Mouse (Mus musculus) neural tube, embryonic 12.5 days (tissue): ENCODE measurements at regions not wholly inside any gene's neighbourhood (a gene's known extent, or its start where the extent isn't known, plus 50 kb on each side); places are given as distances from the start of the nearest gene placed in this dataset.

Experiments
- ATAC-seq: fragments of 200-750 bp; cut with Nextera tagmentation; 2 replicates; pipeline ENCODE4 v1.8.0; 2017; ENCODE audit warnings: low read depth, mild to moderate bottlenecking, moderate TSS enrichment, moderate library complexity; ENCODE audit not compliant: low FRiP score
- H3K27ac ChIP-seq: fragments of 300-500 bp; sonication (generic); 2 replicates; pipeline ENCODE4 v1.5.1; 2016
- H3K27me3 ChIP-seq: fragments of 300-500 bp; sonication (generic); replicated peaks from 2 replicates; pipeline ENCODE4 v1.6.1; 2016; ENCODE audit warnings: mild to moderate bottlenecking
- H3K36me3 ChIP-seq: fragments of 300-500 bp; sonication (generic); 2 replicates; pipeline ENCODE4 v1.6.1; 2016; ENCODE audit warnings: mild to moderate bottlenecking
- H3K4me1 ChIP-seq: fragments of 300-500 bp; sonication (generic); 2 replicates; pipeline ENCODE4 v1.6.1; 2016
- H3K4me2 ChIP-seq: fragments of 300-500 bp; sonication (generic); replicated peaks from 2 replicates; pipeline ENCODE4 v1.6.1; 2016; ENCODE audit warnings: mild to moderate bottlenecking
- H3K4me3 ChIP-seq: fragments of 300-500 bp; sonication (generic); 2 replicates; pipeline ENCODE4 v1.5.1; 2016
- H3K9ac ChIP-seq: fragments of 300-500 bp; sonication (generic); 2 replicates; pipeline ENCODE4 v1.6.1; 2016; ENCODE audit warnings: mild to moderate bottlenecking
- H3K9me3 ChIP-seq: fragments of 300-500 bp; sonication (generic); 2 replicates; pipeline ENCODE4 v1.6.1; 2016; ENCODE audit warnings: mild to moderate bottlenecking
- WGBS: fragments of 180-500 bp; shearing (Covaris S2); methylation state at CpG from one replicate; pipeline ENCODE4 v1.1.7; 2016; 5-methylcytosine and 5-hydroxymethylcytosine counted together

- Histone ChIP-seq H3K4me1 (peaks cover 48% of the 10 kb centered on the region), H3K9me3 (no peaks in the 10 kb centered on the region), H3K9ac (no peak overlapping the region), H3K27ac (peak overlapping the region; percentile 38; the same call in 1 of the 2 replicates), H3K4me2 (peak overlapping the region; percentile 14; the same call in 1 of the 2 replicates), H3K36me3 (no peaks in the 10 kb centered on the region), H3K27me3 (no peaks in the 10 kb centered on the region), H3K4me3 (no peak overlapping the region)
- 61% methylated on average over 10 of the region's 10 CpGs for WGBS
- ATAC-seq, result peak; percentile 55; the same call in 1 of the 2 replicates
Observed at GRCm38 (mm10) chr11:113107966-113108699, 326.1 kb downstream of the Sox9 start.

- Histone ChIP-seq H3K4me1 (peaks cover 38% of the 10 kb centered on the region), H3K4me2 (no peak overlapping the region), H3K27me3 (no peaks in the 10 kb centered on the region), H3K9me3 (no peaks in the 10 kb centered on the region), H3K9ac (no peak overlapping the region), H3K27ac (no peak overlapping the region), H3K36me3 (no peaks in the 10 kb centered on the region), H3K4me3 (no peak overlapping the region)
- no peak for ATAC-seq
- WGBS, result 94% methylated on average over 4 of the region's 4 CpGs
Observed at GRCm38 (mm10) chr11:113109096-113109495, 327.1 kb downstream of the Sox9 start.

GRCm38 (mm10) chr11:113113220-113113817 lies 331.3 kb downstream of the Sox9 start:
- no peak for ATAC-seq
- peaks cover 9% of the 10 kb centered on the region for H3K4me1 ChIP-seq
- H3K36me3 ChIP-seq, result 0 out of 2 replicates have a peak, but pooled peaks cover 3% of the 10 kb centered on the region
- H3K9ac ChIP-seq, result no peak overlapping the region
- H3K4me2 ChIP-seq, result no peak overlapping the region
- H3K27ac ChIP-seq, result no peak overlapping the region
- H3K27me3 ChIP-seq, result no peaks in the 10 kb centered on the region
- no peaks in the 10 kb centered on the region for H3K9me3 ChIP-seq
- no peak overlapping the region for H3K4me3 ChIP-seq
- 86% methylated on average over 6 of the region's 6 CpGs for WGBS

GRCm38 (mm10) chr11:113117179-113117898 lies 335.3 kb downstream of the Sox9 start:
- peaks cover 23% of the 10 kb centered on the region for H3K4me1 ChIP-seq
- no peak for ATAC-seq
- H3K4me3 ChIP-seq, result no peak overlapping the region
- WGBS, result 92% methylated on average over 9 of the region's 9 CpGs
- no peaks in the 10 kb centered on the region for H3K9me3 ChIP-seq
- H3K36me3 ChIP-seq, result 0 out of 2 replicates have a peak, but pooled peaks cover 3% of the 10 kb centered on the region
- no peaks in the 10 kb centered on the region for H3K27me3 ChIP-seq
- no peak overlapping the region for H3K4me2 ChIP-seq
- no peak overlapping the region for H3K27ac ChIP-seq
- H3K9ac ChIP-seq, result no peak overlapping the region

GRCm38 (mm10) chr11:113120570-113120969 lies 338.5 kb downstream of the Sox9 start:
- H3K27ac ChIP-seq, result no peak overlapping the region
- no peak overlapping the region for H3K9ac ChIP-seq
- H3K27me3 ChIP-seq, result no peaks in the 10 kb centered on the region
- 0 out of 2 replicates have a peak overlapping the region, but pooled peaks have one; percentile 24 for H3K4me2 ChIP-seq
- H3K36me3 ChIP-seq, result 0 out of 2 replicates have a peak, but pooled peaks cover 3% of the 10 kb centered on the region
- ATAC-seq, result no peak
- no peaks in the 10 kb centered on the region for H3K9me3 ChIP-seq
- no peak overlapping the region for H3K4me3 ChIP-seq
- H3K4me1 ChIP-seq, result peaks cover 32% of the 10 kb centered on the region
- 26% methylated on average over 6 of the region's 6 CpGs for WGBS

GRCm38 (mm10) chr11:113121307-113121706 lies 339.3 kb downstream of the Sox9 start:
- Histone ChIP-seq H3K36me3 (0 out of 2 replicates have a peak, but pooled peaks cover 3% of the 10 kb centered on the region), H3K4me2 (peak overlapping the region; percentile 24), H3K9ac (no peak overlapping the region), H3K4me1 (peaks cover 32% of the 10 kb centered on the region), H3K4me3 (no peak overlapping the region), H3K27me3 (no peaks in the 10 kb centered on the region), H3K9me3 (no peaks in the 10 kb centered on the region), H3K27ac (no peak overlapping the region)
- ATAC-seq, result no peak
- 37% methylated on average over 12 of the region's 12 CpGs for WGBS

GRCm38 (mm10) chr11:113122137-113122536 lies 340.1 kb downstream of the Sox9 start:
- no peaks in the 10 kb centered on the region for H3K9me3 ChIP-seq
- H3K4me3 ChIP-seq, result no peak overlapping the region
- H3K4me1 ChIP-seq, result peaks cover 32% of the 10 kb centered on the region
- H3K27ac ChIP-seq, result no peak overlapping the region
- WGBS, result 70% methylated on average over 9 of the region's 9 CpGs
- no peak for ATAC-seq
- H3K36me3 ChIP-seq, result 0 out of 2 replicates have a peak, but pooled peaks cover 3% of the 10 kb centered on the region
- no peaks in the 10 kb centered on the region for H3K27me3 ChIP-seq
- no peak overlapping the region for H3K4me2 ChIP-seq
- no peak overlapping the region for H3K9ac ChIP-seq

GRCm38 (mm10) chr11:113122964-113123363 lies 340.9 kb downstream of the Sox9 start:
- H3K9me3 ChIP-seq, result no peaks in the 10 kb centered on the region
- H3K27ac ChIP-seq, result no peak overlapping the region
- H3K4me3 ChIP-seq, result no peak overlapping the region
- H3K27me3 ChIP-seq, result no peaks in the 10 kb centered on the region
- peaks cover 32% of the 10 kb centered on the region for H3K4me1 ChIP-seq
- H3K36me3 ChIP-seq, result 0 out of 2 replicates have a peak, but pooled peaks cover 3% of the 10 kb centered on the region
- WGBS, result 62% methylated on average over 2 of the region's 2 CpGs
- no peak overlapping the region for H3K4me2 ChIP-seq
- no peak for ATAC-seq
- H3K9ac ChIP-seq, result no peak overlapping the region

- Histone ChIP-seq H3K27ac (no peak overlapping the region), H3K9ac (no peak overlapping the region), H3K36me3 (peaks cover 11% of the 10 kb centered on the region; the same call in 1 of the 2 replicates), H3K27me3 (no peaks in the 10 kb centered on the region), H3K9me3 (no peaks in the 10 kb centered on the region), H3K4me1 (peaks cover 23% of the 10 kb centered on the region), H3K4me3 (no peak overlapping the region), H3K4me2 (no peak overlapping the region)
- ATAC-seq, result no peak
- 75% methylated on average over 7 of the region's 7 CpGs for WGBS
Observed at GRCm38 (mm10) chr11:113125832-113126231, 343.8 kb downstream of the Sox9 start.

- H3K9ac ChIP-seq, result no peak overlapping the region
- H3K9me3 ChIP-seq, result no peaks in the 10 kb centered on the region
- WGBS, result 95% methylated on average over 5 of the region's 5 CpGs
- H3K4me1 ChIP-seq, result peaks cover 7% of the 10 kb centered on the region; the same call in 1 of the 2 replicates
- H3K27ac ChIP-seq, result no peak overlapping the region
- peaks cover 15% of the 10 kb centered on the region; the same call in 1 of the 2 replicates for H3K36me3 ChIP-seq
- H3K4me2 ChIP-seq, result no peak overlapping the region
- H3K4me3 ChIP-seq, result no peak overlapping the region
- no peaks in the 10 kb centered on the region for H3K27me3 ChIP-seq
- ATAC-seq, result no peak
Observed at GRCm38 (mm10) chr11:113129192-113129591, 347.2 kb downstream of the Sox9 start.

GRCm38 (mm10) chr11:113129975-113130374 lies 348.0 kb downstream of the Sox9 start:
- Histone ChIP-seq H3K9ac (no peak overlapping the region), H3K4me1 (peaks cover 7% of the 10 kb centered on the region; the same call in 1 of the 2 replicates), H3K9me3 (no peaks in the 10 kb centered on the region), H3K36me3 (peaks cover 15% of the 10 kb centered on the region; the same call in 1 of the 2 replicates), H3K4me2 (no peak overlapping the region), H3K27ac (no peak overlapping the region), H3K27me3 (no peaks in the 10 kb centered on the region), H3K4me3 (no peak overlapping the region)
- 95% methylated on average over 7 of the region's 7 CpGs for WGBS
- ATAC-seq, result no peak
